Mouse (Mus musculus): Measurements from ENCODE around the gene Rbfox3. TPM values are rescaled to one million over a fixed set of nuclear protein-coding genes. Genes with fewer than 3 reads are reported as not detected.

The Rbfox3 gene
- polyA plus RNA-seq, 1 experiment = 0.19 TPM

GRCm38 (mm10) chr11:118894835-118895234, 16.6 kb downstream of the Rbfox3 start:
- H3K4me3 ChIP-seq (ENCODE audit: low read depth, low read length) = no peak overlapping the region
- H3K4me1 ChIP-seq (ENCODE audit: control insufficient read depth, insufficient read depth, insufficient read length, low read length) = no peaks in the 10 kb centered on the region
- no peak overlapping the region for H3K27ac ChIP-seq (ENCODE audit: insufficient read depth, low read depth, low read length)
- H3K27me3 ChIP-seq (ENCODE audit: control insufficient read depth, insufficient read depth, low read length) = no peaks in the 10 kb centered on the region
- TF ChIP-seq POLR2A (IDR thresholded peaks at IDR 0.05; ENCODE audit: low read depth, low read length) = no peak
- no peak for TF ChIP-seq CTCF (IDR thresholded peaks at IDR 0.05; ENCODE audit: extremely low read depth, insufficient read length, insufficient replicate concordance, low read depth, low read length)
- WGBS = 81% methylated on average over 5 of the region's 5 CpGs
- H3K36me3 ChIP-seq (ENCODE audit: control insufficient read depth, insufficient read depth, low read length) = no peaks in the 10 kb centered on the region

GRCm38 (mm10) chr11:118894196-118894595, 17.2 kb downstream of the Rbfox3 start:
- no peaks in the 10 kb centered on the region for H3K36me3 ChIP-seq (ENCODE audit: control insufficient read depth, insufficient read depth, low read length)
- no peaks in the 10 kb centered on the region for H3K4me1 ChIP-seq (ENCODE audit: control insufficient read depth, insufficient read depth, insufficient read length, low read length)
- no peak overlapping the region for H3K4me3 ChIP-seq (ENCODE audit: low read depth, low read length)
- H3K27me3 ChIP-seq (ENCODE audit: control insufficient read depth, insufficient read depth, low read length) = no peaks in the 10 kb centered on the region
- WGBS = 87% methylated on average over 4 of the region's 4 CpGs
- TF ChIP-seq CTCF (IDR thresholded peaks at IDR 0.05; ENCODE audit: extremely low read depth, insufficient read length, insufficient replicate concordance, low read depth, low read length) = no peak
- TF ChIP-seq POLR2A (IDR thresholded peaks at IDR 0.05; ENCODE audit: low read depth, low read length) = no peak
- no peak overlapping the region for H3K27ac ChIP-seq (ENCODE audit: insufficient read depth, low read depth, low read length)

DNA sequence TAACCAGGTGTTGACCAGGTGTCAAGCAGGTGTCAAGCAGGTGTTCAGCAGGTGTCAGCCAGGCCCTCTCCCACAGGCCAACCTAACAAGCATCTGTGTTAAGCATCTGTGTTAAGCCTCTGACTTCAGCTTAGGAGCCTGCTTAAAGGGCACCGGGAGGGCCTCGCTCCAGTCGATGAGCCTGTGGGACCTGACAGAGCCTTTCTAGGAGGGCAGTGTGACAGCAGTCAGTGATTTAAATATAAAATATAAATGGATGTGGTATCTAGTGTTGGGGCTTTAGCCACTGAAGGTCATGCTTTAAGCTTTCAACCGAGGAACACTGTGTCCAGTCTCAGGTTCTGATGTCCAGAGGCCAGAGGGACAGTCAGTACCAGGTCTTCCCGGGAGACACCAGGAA, 18.5 kb downstream of the Rbfox3 start:
- H3K4me1 ChIP-seq (ENCODE audit: control insufficient read depth, insufficient read depth, insufficient read length, low read length) = no peaks in the 10 kb centered on the region
- no peak overlapping the region for H3K27ac ChIP-seq (ENCODE audit: insufficient read depth, low read depth, low read length)
- 60% methylated on average over 5 of the region's 5 CpGs for WGBS
- TF ChIP-seq CTCF (IDR thresholded peaks at IDR 0.05; ENCODE audit: extremely low read depth, insufficient read length, insufficient replicate concordance, low read depth, low read length) (no peak), POLR2A (IDR thresholded peaks at IDR 0.05; ENCODE audit: low read depth, low read length) (no peak)
- H3K4me3 ChIP-seq (ENCODE audit: low read depth, low read length) = no peak overlapping the region
- no peaks in the 10 kb centered on the region for H3K36me3 ChIP-seq (ENCODE audit: control insufficient read depth, insufficient read depth, low read length)
- no peaks in the 10 kb centered on the region for H3K27me3 ChIP-seq (ENCODE audit: control insufficient read depth, insufficient read depth, low read length)

DNA sequence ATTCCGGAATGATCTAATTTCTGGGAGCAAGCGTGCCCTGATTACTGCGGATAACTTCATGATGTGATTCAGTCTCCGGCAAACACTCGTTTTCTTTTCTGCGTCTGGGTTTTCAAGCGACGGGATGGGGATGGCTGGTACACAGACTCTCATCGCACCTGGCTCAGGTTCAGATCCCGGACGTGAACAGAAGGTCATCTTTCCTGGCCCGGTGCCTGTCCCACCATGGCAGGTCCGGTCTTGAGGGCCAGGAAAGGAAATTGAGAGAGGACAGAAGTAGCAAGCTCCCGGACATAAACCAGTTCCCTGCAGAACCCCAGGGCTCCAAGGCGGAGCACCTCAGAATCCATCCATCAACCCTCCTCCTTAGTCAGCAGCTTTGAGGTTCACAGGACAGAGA, 19.9 kb downstream of the Rbfox3 start:
- TF ChIP-seq CTCF (IDR thresholded peaks at IDR 0.05; ENCODE audit: extremely low read depth, insufficient read length, insufficient replicate concordance, low read depth, low read length) (no peak), POLR2A (IDR thresholded peaks at IDR 0.05; ENCODE audit: low read depth, low read length) (no peak)
- H3K4me3 ChIP-seq (ENCODE audit: low read depth, low read length) = no peak overlapping the region
- H3K36me3 ChIP-seq (ENCODE audit: control insufficient read depth, insufficient read depth, low read length) = no peaks in the 10 kb centered on the region
- no peak overlapping the region for H3K27ac ChIP-seq (ENCODE audit: insufficient read depth, low read depth, low read length)
- H3K27me3 ChIP-seq (ENCODE audit: control insufficient read depth, insufficient read depth, low read length) = no peaks in the 10 kb centered on the region
- 88% methylated on average over 15 of the region's 15 CpGs for WGBS
- no peaks in the 10 kb centered on the region for H3K4me1 ChIP-seq (ENCODE audit: control insufficient read depth, insufficient read depth, insufficient read length, low read length)

- H3K4me1 ChIP-seq (ENCODE audit: control insufficient read depth, insufficient read depth, insufficient read length, low read length) = no peaks in the 10 kb centered on the region
- no peaks in the 10 kb centered on the region for H3K27me3 ChIP-seq (ENCODE audit: control insufficient read depth, insufficient read depth, low read length)
- no peaks in the 10 kb centered on the region for H3K36me3 ChIP-seq (ENCODE audit: control insufficient read depth, insufficient read depth, low read length)
- 91% methylated on average over 16 of the region's 16 CpGs for WGBS
- no peak overlapping the region for H3K4me3 ChIP-seq (ENCODE audit: low read depth, low read length)
- H3K27ac ChIP-seq (ENCODE audit: insufficient read depth, low read depth, low read length) = no peak overlapping the region
- TF ChIP-seq POLR2A (IDR thresholded peaks at IDR 0.05; ENCODE audit: low read depth, low read length) (no peak), CTCF (IDR thresholded peaks at IDR 0.05; ENCODE audit: extremely low read depth, insufficient read length, insufficient replicate concordance, low read depth, low read length) (no peak)
Observed at GRCm38 (mm10) chr11:118890992-118891398, 20.4 kb downstream of the Rbfox3 start.

DNA sequence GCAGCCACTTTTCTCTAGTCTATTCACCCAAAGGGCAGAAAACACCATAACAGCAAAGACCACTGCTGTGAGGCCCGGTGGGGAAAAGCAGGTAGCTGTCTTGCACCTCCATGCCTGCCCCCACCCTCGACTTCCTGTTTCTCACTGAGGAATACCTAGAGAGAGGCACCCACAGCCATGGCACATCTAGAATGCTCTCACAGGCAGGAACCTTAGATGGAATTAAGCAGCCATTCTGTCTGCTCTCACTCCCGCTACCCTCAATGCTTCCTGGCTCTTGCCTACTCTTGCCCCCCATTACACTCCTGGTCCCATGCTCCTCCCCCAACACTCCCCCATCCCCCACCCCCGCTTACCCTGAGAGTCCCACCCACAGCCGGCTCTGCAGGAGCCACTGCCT, 20.9 kb downstream of the Rbfox3 start:
- no peaks in the 10 kb centered on the region for H3K4me1 ChIP-seq (ENCODE audit: control insufficient read depth, insufficient read depth, insufficient read length, low read length)
- WGBS = 70% methylated on average over 5 of the region's 5 CpGs
- H3K36me3 ChIP-seq (ENCODE audit: control insufficient read depth, insufficient read depth, low read length) = no peaks in the 10 kb centered on the region

GRCm38 (mm10) chr11:118889500-118889899, 21.9 kb downstream of the Rbfox3 start:
- Histone ChIP-seq H3K27me3 (ENCODE audit: control insufficient read depth, insufficient read depth, low read length) (no peaks in the 10 kb centered on the region), H3K4me1 (ENCODE audit: control insufficient read depth, insufficient read depth, insufficient read length, low read length) (no peaks in the 10 kb centered on the region), H3K4me3 (ENCODE audit: low read depth, low read length) (no peak overlapping the region), H3K27ac (ENCODE audit: insufficient read depth, low read depth, low read length) (no peak overlapping the region), H3K36me3 (ENCODE audit: control insufficient read depth, insufficient read depth, low read length) (no peaks in the 10 kb centered on the region)
- 33% methylated on average over 4 of the region's 4 CpGs for WGBS
- no peak for TF ChIP-seq CTCF (IDR thresholded peaks at IDR 0.05; ENCODE audit: extremely low read depth, insufficient read length, insufficient replicate concordance, low read depth, low read length)
- no peak for TF ChIP-seq POLR2A (IDR thresholded peaks at IDR 0.05; ENCODE audit: low read depth, low read length)

More for the DNA sequence above, 20.9 kb downstream of the Rbfox3 start:
- H3K27ac ChIP-seq (ENCODE audit: insufficient read depth, low read depth, low read length) = no peak overlapping the region
- TF ChIP-seq POLR2A (IDR thresholded peaks at IDR 0.05; ENCODE audit: low read depth, low read length) = no peak
- TF ChIP-seq CTCF (IDR thresholded peaks at IDR 0.05; ENCODE audit: extremely low read depth, insufficient read length, insufficient replicate concordance, low read depth, low read length) = no peak
- no peak overlapping the region for H3K4me3 ChIP-seq (ENCODE audit: low read depth, low read length)
- H3K27me3 ChIP-seq (ENCODE audit: control insufficient read depth, insufficient read depth, low read length) = no peaks in the 10 kb centered on the region

GRCm38 (mm10) chr11:118888426-118888825, 23.0 kb downstream of the Rbfox3 start:
- Histone ChIP-seq H3K27me3 (ENCODE audit: control insufficient read depth, insufficient read depth, low read length) (no peaks in the 10 kb centered on the region), H3K4me3 (ENCODE audit: low read depth, low read length) (no peak overlapping the region), H3K36me3 (ENCODE audit: control insufficient read depth, insufficient read depth, low read length) (no peaks in the 10 kb centered on the region), H3K27ac (ENCODE audit: insufficient read depth, low read depth, low read length) (no peak overlapping the region), H3K4me1 (ENCODE audit: control insufficient read depth, insufficient read depth, insufficient read length, low read length) (no peaks in the 10 kb centered on the region)
- TF ChIP-seq CTCF (IDR thresholded peaks at IDR 0.05; ENCODE audit: extremely low read depth, insufficient read length, insufficient replicate concordance, low read depth, low read length) = no peak
- no peak for TF ChIP-seq POLR2A (IDR thresholded peaks at IDR 0.05; ENCODE audit: low read depth, low read length)
- 78% methylated on average over 8 of the region's 8 CpGs for WGBS

Data from small intestine, adult 2 months (tissue).